Mouse (Mus musculus): ENCODE measurements around the gene Srsf3.

DNA sequence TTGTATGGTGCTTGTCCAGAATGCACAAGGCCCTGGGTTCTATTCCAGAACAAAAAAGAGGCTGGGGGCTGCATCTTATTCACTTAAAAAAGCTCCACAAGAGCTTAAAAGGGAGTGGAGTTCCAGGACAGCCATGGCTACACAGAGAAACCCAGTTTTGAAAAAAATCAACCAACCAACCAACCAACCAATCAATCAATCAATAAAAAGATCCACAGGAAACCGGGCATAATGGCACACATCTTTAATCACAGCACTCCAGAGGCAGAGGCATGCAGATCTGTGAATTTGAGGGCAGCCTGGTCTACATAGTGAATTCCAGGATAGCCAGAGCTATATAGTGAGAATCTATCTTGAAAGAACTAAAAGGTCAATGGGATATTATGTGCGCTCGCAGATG lies 27.4 kb upstream of the Srsf3 start:
- TF ChIP-seq CTCF (conservative IDR thresholded peaks at IDR 0.05; ENCODE audit: insufficient read depth, insufficient read length, low read depth, low read length) (no peak), POLR2A (IDR thresholded peaks at IDR 0.05; ENCODE audit: low read depth, low read length) (no peak)
